Mouse (Mus musculus) brain, embryonic 14.5 days (tissue): Measurements from ENCODE around the gene Adgrl3.
"Not testable (repeated sequence)": the region's sequence is repeated elsewhere in the genome, so short reads cannot be mapped to it uniquely, and the experiment has no call there.

Experiments
- CTCF ChIP-seq: fragments of 200-500 bp; IDR thresholded peaks from 2 replicates; pipeline ENCODE4 v1.5.1; 2012; ENCODE audit warnings: inconsistent platforms, mild to moderate bottlenecking, moderate library complexity, borderline replicate concordance; ENCODE audit not compliant: insufficient read depth, insufficient read length; ENCODE audit errors: extremely low read depth
- POLR2A ChIP-seq: fragments of 200-500 bp; IDR thresholded peaks from 2 replicates; pipeline ENCODE4 v1.6.1; 2012; ENCODE audit warnings: mild to moderate bottlenecking, inconsistent platforms, borderline replicate concordance; ENCODE audit not compliant: poor library complexity, insufficient read depth, insufficient read length, severe bottlenecking; ENCODE audit errors: extremely low read depth

DNA sequence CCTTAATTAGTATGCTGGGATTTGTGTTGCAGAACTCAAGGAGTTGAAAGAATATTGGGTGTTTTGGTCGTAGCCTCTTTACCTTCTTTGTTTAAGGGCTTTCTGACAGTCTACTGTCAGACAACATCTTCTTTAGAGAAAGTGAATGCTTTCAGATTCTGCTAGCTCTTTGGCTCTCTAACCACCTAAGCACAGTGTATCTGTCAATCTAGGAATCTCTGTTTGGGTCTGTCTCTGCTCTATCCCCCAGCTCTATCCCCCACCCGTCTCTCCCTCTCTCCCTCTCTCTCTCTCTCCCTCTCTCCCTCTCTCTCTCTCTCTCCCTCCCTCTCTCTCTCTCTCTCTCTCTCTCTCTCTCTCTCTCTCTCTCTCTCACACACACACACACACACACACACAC is 535.2 kb downstream of the Adgrl3 start:
- TF ChIP-seq POLR2A, CTCF: not testable (repeated sequence)
